Mouse (Mus musculus): Measurements from ENCODE around the gene Amz1. TPM values are rescaled to one million over a fixed set of nuclear protein-coding genes. Genes with fewer than 3 reads are reported as not detected.

The Amz1 gene
- polyA plus RNA-seq, 1 experiment from 2014 or later = 0.74 TPM

Other genes with a start within 250 kb of the Amz1 start
- gene Chst12, start 218.6 kb upstream of the Amz1 start, polyA plus RNA-seq (2016; fragmentation: Nextera tagmentation; extraction: Ambion mirVana) = 17.5 and 18.9 TPM in 2 replicates
- 0.53 and 1.1 TPM in 2 replicates for gene Grifin, start 159.1 kb upstream of the Amz1 start, polyA plus RNA-seq (2016; fragmentation: Nextera tagmentation; extraction: Ambion mirVana)
- 14.0 and 14.2 TPM in 2 replicates for gene Lfng, start 116.8 kb upstream of the Amz1 start, polyA plus RNA-seq (2016; fragmentation: Nextera tagmentation; extraction: Ambion mirVana)
- gene Ttyh3, start 75.1 kb upstream of the Amz1 start, polyA plus RNA-seq (2016; fragmentation: Nextera tagmentation; extraction: Ambion mirVana) = 60.6 and 62.6 TPM in 2 replicates
- 25.9 and 29.7 TPM in 2 replicates for gene Iqce, start 21.7 kb upstream of the Amz1 start, polyA plus RNA-seq (2016; fragmentation: Nextera tagmentation; extraction: Ambion mirVana)
- 23.8 and 24.5 TPM in 2 replicates for gene Brat1, start 19.1 kb upstream of the Amz1 start, polyA plus RNA-seq (2016; fragmentation: Nextera tagmentation; extraction: Ambion mirVana)
- 30.5 and 57.8 TPM in 2 replicates for gene Gna12, start 106.3 kb downstream of the Amz1 start, polyA plus RNA-seq (2016; fragmentation: Nextera tagmentation; extraction: Ambion mirVana)

Data from embryonic facial prominence, embryonic 12.5 days (tissue).